Mouse (Mus musculus): Measurements from ENCODE around the gene Lsm14a. TPM values are rescaled to one million over a fixed set of nuclear protein-coding genes. Genes with fewer than 3 reads are reported as not detected.

Gene Lsm14a
- total RNA-seq, 1 experiment from 2014 or later = 116 TPM

DNA sequence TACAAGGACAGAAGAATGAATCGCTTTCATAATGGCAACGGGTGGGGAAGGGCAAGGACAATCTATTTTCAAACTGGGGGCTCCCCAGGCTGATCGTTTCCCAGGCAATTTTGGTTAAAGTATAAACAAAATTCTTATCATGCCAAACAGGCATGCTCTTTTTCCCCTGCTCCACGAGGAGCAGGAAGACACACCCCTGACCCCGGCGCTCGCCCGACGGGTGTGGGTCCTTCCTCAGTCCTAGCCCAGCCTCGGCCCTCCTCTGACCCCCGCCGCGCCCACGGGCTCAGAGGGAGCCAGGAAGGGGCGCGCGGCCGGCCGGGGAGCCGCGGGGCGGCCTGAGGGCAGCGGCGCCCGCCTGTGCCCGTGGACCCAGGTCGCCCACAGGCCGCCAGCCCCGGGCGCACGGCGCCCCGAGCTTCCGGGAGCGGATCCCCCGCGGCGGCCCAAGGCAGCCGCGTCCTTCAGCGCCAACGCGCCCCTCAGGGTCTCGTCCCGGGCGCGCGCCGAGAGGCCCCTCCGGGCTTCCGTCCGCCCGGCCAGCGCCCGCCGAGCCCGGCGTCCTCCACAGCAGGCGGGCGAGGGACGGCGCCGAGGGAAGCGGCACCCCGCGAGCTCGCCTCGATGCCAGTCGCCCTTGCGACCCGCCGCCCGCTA is 80.2 kb downstream of the Lsm14a start:
- DNase-seq = peak; percentile 67

- no peak for DNase-seq
Observed at GRCm38 (mm10) chr7:34309186-34309764, 83.8 kb downstream of the Lsm14a start.

DNA sequence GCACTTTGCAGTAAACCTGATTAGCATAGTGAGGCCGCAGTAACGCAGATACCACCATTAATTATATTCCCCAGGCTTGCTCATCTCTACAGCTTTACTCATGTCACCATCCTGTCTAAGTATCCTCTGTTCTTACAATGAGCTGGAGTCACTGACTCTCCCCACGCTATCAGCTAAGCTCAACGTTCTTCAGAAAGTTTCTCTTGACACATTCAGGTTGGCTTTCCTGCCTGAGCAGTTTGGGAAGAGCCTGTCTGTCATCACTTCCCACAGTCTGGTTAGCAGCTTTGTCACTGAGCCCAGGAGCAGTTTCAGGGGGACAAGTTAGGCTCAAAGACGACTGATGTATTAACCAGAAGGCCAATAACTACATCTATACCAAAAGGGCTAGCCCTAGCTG is 84.5 kb downstream of the Lsm14a start:
- no peak for DNase-seq

DNA sequence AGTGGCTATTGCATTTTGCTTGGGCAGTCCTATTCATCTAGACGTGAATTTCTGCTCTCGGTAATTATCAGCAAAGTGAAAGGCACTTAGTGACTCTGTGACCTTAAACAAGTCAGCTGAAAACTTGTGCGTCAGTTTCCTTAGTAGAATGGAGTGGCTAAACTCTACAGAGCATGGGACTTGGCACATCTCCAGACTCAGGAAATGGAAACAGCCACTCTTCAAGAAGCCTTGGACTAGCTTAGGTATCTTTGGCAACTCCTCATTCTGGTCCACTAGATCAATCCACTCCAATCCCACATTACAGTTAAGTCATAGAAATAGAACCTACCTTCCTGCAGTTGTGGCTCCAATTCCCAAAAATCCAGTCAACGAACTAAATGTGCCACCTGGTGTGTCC is 87.7 kb downstream of the Lsm14a start:
- no peak for DNase-seq

GRCm38 (mm10) chr7:34302651-34303050 is 90.5 kb downstream of the Lsm14a start:
- no peak for DNase-seq

GRCm38 (mm10) chr7:34301952-34302351 is 91.2 kb downstream of the Lsm14a start:
- no peak for DNase-seq

DNA sequence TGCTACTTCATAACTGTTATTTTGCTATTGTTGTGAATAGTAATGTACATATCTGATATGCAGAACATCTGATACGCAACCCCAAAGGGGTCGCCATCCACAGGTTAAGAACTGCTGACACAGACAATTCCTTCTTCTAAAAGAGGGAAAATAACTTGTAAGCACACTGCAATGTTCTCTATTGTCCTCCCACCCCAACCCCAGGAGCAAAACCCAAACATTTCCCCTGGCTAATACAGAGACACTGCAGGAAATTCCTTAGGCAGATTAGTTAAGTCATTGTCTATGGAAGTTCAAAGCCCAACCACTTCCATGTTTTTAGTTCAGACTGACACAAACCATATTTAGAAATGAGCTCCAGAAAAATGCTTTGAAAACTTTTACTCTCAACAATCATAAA is 94.3 kb downstream of the Lsm14a start:
- no peak for DNase-seq

- DNase-seq = no peak
Observed at GRCm38 (mm10) chr7:34296124-34296523, 97.0 kb downstream of the Lsm14a start.

Other genes starting within 250 kb of the Lsm14a start
- 79.0 and 88.1 TPM in 2 replicates for gene Uba2, start 223.7 kb downstream of the Lsm14a start, total RNA-seq (2021)
- gene Pdcd2l, start 196.7 kb downstream of the Lsm14a start, total RNA-seq (2021) = 25.3 and 25.4 TPM in 2 replicates
- 304 and 309 TPM in 2 replicates for gene Gpi1, start 163.0 kb downstream of the Lsm14a start, total RNA-seq (2021)
- gene Gm6096, start 142.3 kb downstream of the Lsm14a start, total RNA-seq (2021) = not detected in 2 replicates
- gene 4931406P16Rik, start 79.8 kb downstream of the Lsm14a start, total RNA-seq (2021) = 52.6 and 61.2 TPM in 2 replicates